Mouse (Mus musculus): Measurements from ENCODE around the gene Pkd2l1. TPM values are rescaled to one million over a fixed set of nuclear protein-coding genes. Genes with fewer than 3 reads are reported as not detected.
"Not testable (repeated sequence)": the region's sequence is repeated elsewhere in the genome, so short reads cannot be mapped to it uniquely, and the experiment has no call there.

The Pkd2l1 gene
- total RNA-seq, 1 experiment from 2014 or later = not detected

DNA sequence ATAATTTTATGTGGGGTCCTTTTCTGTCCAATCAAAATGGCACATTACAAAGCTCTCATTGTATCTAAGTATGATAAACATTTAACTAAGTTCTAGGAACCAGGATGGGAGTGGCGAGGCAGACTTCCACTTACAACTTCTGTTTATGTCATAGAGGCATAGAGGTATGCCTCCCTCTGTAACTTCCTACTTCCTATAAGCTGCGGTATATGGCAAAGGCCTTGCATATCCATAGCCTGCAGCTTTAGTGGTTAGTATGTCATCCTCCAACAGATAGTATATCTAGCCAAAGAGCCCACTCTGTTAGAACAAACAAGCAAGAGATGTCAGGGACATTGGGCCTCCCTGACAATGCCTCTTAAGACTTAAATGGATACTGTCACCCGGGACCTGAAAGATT, 15.5 kb downstream of the Pkd2l1 start:
- 0 out of 2 replicates have a peak, but pooled peaks have one; percentile 40 for ATAC-seq (replicated peaks; ENCODE audit: insufficient number of reproducible peaks, low FRiP score, low TSS enrichment, poor library complexity, severe bottlenecking)

DNA sequence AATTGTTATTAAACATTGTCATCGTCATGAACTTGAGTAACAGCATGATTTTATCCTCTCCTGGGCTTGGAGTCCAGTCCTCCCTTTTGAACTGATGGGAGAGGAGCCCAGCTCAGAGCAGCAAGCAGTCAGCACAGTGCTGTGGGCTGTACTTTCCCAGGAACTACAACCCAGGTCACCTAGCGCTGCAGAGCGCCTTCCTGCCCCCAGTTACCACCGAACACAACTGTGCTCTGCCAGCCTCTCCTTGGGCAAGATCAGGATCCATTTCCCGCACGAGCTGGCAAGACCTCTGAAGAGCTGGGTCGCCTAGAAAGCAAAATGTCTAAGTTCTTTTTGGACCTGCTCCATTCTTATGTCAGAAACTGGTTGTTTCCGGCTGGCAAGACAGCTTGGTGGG, 17.4 kb downstream of the Pkd2l1 start:
- no peak for ATAC-seq (replicated peaks; ENCODE audit: insufficient number of reproducible peaks, low FRiP score, low TSS enrichment, poor library complexity, severe bottlenecking)

DNA sequence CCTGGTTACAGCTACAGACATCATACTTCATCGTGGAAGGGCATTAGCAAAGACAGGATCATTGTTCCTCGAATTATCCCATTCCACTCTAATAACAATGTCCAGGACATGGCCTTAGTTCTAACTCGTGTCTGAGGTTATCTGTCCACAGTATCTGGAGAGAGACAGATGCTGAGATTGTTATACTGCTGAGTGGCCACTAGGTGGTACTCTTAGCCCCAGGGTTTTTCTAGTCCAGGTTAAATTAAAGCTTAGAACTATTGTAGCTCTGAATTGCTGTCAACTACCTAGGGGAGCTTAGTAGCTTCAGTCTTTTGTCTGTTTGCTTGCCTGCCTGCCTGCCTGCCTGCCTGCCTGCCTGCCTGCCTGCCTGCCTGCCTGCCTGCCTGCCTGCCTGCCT, 30.7 kb downstream of the Pkd2l1 start:
- peak; percentile 68; the same call in 1 of the 2 replicates for ATAC-seq (replicated peaks; ENCODE audit: insufficient number of reproducible peaks, low FRiP score, low TSS enrichment, poor library complexity, severe bottlenecking)

DNA sequence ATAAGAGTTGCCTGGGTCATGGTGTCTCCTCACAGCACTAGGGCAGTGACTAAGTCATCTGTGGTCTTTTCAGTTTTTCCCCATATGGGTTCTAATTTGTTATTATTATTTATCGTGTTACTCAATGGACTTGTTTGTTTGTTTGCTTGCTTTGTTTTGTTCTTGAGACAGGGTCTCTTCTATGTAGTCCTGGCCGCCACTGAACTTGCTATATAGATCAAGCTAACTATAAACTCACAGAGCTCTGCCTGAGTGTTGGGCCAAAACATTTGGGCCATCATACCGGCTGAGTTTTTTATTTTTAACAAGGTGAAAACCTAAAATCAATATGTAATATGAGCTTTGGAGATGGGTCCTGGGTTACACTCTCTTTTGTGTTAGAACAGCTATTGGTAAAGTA, 32.9 kb downstream of the Pkd2l1 start:
- no peak for ATAC-seq (replicated peaks; ENCODE audit: insufficient number of reproducible peaks, low FRiP score, low TSS enrichment, poor library complexity, severe bottlenecking)

DNA sequence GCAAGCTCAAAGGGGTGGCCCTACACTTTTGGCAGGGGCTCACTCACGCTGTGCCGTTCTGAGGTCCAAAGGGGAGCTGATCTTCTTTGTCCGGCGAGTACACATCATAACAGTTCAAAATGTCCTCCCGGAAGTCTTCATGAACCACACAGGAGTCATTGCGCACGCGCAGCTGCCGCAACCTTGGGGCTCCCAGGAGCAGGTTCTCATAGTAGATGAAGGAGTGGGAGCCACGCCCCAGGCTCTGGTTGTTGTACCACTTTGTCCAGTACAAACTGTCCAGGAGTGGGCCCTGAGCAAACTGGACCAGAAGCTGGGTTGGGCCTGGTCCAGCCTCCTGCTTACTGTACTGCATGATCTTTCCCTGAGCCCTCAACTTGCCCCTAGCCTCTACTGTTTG, 35.2 kb downstream of the Pkd2l1 start:
- no peak for ATAC-seq (replicated peaks; ENCODE audit: insufficient number of reproducible peaks, low FRiP score, low TSS enrichment, poor library complexity, severe bottlenecking)

DNA sequence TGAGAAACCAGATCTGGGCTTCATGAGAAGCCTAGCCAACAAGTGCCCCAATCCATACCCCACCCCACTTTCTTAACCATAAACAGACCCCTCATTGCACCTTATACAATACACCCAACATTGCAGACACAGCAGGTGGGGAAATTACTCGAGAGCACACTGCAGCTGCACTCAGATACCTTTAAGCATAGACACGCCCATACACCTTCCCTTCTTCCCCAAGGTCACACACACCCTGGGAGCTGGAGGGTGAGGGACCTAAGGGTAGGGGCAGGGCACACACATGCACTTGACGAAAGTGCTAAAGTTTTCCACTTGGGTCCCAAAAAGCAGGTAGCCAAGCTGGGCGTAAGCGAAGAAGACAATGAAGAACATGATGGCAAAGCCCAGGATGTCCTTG, 38.5 kb downstream of the Pkd2l1 start:
- ATAC-seq (replicated peaks; ENCODE audit: insufficient number of reproducible peaks, low FRiP score, low TSS enrichment, poor library complexity, severe bottlenecking) = no peak

DNA sequence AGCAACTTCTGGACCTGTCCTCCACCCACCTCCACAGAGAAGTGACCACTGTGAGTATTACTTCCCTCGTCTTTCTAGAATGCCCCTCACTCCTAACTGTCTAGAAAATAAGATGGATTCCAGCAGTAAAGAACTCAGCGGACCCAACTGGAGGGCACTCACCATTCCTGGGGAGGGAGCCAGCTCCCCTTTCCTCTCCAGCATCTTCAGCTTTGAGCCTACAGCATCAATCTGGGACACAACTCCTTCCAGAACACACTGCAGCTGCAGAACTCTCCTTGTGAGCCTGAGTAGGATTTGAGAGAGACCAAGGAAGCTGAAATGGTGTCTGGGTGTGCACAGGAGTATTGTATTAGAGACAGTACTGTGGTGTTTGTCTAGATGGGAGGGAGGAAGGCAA, 43.3 kb downstream of the Pkd2l1 start:
- ATAC-seq (replicated peaks; ENCODE audit: insufficient number of reproducible peaks, low FRiP score, low TSS enrichment, poor library complexity, severe bottlenecking) = no peak

DNA sequence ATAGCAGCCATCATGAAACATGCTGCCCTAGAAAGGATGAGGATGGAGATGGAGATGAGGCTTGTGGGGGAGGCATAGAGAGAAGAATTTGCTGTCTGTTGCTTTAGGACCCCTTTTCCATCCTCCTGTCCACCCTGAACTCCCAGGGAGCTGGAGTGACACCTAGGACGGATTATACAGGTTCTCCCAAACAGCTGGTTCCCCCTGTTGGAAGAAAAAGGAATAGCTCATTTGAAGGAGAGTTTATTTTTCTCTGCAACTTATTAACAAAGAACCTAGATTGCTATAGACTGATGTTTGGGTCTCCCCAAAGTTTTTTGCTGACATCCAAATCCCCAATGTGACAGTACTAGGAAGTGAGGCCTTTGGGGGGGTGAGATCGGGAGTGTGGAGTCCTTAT, 43.9 kb downstream of the Pkd2l1 start:
- ATAC-seq (replicated peaks; ENCODE audit: insufficient number of reproducible peaks, low FRiP score, low TSS enrichment, poor library complexity, severe bottlenecking) = no peak

DNA sequence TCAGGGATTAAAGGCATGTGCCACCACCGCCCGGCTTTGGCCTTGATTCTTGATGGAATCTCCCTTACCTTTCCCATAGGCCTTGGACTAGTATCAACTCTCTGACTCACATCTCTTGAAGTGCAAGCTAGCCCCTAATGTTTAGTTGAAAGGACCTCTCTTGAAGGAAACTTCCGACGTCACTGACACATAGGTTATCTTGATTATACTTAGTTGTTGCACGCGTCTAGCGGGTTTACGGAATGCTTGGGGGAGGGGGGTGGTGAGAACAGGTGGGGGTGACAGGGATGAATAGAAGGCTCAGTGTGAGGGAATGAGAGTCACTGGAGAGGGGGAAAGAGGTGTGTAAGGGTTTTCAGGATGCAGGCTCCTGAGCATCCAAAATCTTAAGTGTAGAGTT, 45.3 kb downstream of the Pkd2l1 start:
- no peak for ATAC-seq (replicated peaks; ENCODE audit: insufficient number of reproducible peaks, low FRiP score, low TSS enrichment, poor library complexity, severe bottlenecking)

DNA sequence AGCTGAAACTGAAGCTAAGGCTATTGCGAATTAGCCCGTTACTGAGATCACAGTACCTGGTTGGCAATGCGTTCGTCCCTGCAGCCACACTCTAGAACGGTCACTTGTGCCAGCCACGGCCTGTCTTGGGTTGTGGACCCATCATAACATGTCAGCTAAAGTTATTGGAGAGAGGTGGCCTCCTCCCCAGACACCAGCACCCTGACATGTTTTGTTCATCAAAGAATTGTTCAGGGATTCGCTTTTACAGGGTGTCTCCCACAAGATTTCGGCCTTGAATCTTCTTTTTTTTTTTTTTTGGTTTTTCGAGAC, 45.7 kb downstream of the Pkd2l1 start:
- 0 out of 2 replicates have a peak, but pooled peaks have one; percentile 3 for ATAC-seq (replicated peaks; ENCODE audit: insufficient number of reproducible peaks, low FRiP score, low TSS enrichment, poor library complexity, severe bottlenecking)

DNA sequence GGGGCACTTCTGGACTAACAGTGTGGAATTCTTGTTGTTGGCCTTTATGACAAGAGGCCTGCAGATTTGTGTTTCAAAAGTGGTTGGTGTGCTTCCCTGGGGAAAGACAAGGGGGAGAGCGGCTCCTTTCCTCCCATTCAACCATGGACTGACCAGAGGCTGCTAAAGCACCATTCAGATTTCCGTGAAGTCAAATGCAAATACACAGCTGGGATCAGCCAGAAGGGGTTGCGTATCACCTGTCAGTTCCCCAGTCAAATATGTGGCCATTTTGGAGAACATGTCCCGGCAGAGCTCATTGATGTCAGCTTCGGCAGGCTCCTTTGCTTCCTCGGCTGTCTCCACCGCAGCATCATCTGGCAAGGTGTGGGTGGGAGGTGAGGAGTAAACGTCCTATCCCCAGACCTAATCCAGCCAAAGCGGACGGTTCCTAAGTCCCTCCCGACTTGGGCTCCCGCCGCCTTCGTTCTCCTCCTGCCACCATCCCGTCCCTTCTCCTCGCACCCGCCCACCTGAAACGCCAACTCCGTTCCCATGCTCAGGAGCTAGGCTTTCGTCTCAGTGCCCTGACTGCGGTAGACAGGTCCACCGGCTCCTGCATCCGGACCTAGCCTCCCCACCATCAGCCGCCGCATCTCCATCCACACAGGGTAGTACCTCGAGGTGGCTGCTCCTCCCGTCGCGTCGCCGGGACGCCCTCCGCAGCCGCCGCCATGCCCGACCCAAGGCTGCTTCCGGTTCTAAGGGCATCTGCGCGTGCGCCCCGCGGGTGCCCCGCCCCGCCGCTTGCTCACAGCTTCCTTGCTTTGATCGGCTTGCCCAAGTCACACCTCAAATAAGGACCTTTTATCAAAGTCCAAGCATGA, 46.3 kb downstream of the Pkd2l1 start, which contains the start of gene Bloc1s2:
TSS of gene Bloc1s2 (minus strand) at position 745 of the 866 bp plus-strand sequence.
- peak; percentile 54 for ATAC-seq (replicated peaks; ENCODE audit: insufficient number of reproducible peaks, low FRiP score, low TSS enrichment, poor library complexity, severe bottlenecking)

DNA sequence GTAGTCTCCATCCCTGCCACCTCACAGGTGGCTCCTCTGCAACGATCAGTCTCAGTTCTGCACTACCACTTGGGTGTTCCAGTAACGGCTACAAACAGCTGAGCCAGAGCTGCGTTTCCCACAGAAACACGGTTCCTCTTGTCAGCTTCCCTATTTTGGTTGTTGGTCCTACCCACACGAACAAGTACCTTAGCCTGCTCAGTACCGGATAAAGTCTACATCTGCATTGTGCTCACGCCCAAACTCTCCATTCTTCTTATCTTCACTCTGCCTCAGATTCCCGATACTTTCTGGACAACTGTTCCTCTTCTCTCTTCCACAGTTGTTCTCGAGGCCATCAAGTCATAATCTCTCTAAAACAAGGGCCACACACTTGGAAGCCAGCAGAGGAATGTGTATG, 47.9 kb downstream of the Pkd2l1 start:
- peak; percentile 66 for ATAC-seq (replicated peaks; ENCODE audit: insufficient number of reproducible peaks, low FRiP score, low TSS enrichment, poor library complexity, severe bottlenecking)

DNA sequence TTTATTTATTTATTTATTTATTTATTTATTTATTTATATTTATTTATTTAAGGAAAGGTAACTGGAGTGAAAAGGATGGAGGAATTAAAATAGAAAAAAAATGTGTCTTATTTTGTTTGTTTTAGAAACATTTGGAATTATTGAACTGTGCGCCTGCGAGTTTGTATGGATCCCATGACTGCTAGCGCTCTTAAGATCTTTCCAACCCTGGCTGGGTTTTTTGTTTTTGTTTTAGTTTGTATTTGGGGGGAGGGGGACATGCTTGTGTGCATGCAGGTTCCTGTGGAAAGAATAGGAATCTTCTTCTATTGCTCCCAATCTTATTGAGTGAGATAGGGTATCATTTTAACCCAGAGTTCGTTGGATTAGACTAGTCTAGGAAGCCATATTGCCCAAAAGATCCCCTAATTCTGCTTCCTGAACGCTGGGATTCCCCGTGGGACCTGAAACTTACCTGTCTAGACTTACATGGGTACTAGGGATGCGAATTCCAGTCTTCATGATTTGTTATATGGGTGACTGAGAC, 56.2 kb downstream of the Pkd2l1 start:
- no peak for ATAC-seq (replicated peaks; ENCODE audit: insufficient number of reproducible peaks, low FRiP score, low TSS enrichment, poor library complexity, severe bottlenecking)

DNA sequence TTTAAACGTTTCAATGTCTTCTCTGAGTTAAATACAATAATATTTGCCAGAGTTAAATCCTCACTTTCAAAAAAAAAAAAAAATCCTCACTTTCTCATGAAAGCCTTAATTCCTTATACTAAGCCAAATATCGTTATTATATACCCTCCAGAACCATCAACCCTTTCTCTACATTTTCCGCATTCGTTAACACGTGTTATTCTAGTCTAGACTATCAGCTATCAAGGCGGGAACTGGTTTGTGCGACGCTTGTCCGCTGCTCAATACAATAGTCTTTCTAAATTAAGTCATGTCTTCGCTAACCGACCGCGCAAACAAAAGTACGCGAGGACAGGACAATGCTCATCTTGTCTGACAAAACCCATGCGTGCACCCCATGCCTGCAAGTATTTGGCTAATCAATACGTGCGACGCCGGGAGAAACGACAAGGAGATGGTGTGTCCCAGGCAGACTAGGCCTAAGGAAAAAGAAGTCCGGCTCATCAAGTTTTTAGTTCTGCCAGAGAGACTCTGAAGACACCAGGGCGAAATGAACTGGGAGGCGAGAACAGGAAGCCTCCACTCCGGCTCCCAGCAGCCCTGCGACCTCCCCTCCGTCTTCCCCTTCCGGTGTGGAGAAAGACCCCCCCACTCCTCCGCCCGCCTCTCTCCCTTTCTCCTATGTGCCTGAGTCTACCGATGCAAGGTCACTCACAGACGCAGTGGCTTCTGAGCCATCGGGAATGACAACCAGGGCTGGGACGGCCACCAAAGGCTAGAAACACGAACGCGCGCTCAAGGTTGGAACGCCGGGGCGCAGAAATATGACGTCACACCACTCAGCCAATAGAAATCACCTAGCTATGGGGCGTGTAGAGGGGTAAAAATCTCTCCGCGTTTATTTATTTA, 56.9 kb downstream of the Pkd2l1 start, which contains the start of gene Cwf19l1:
TSS of gene Cwf19l1 (minus strand) at position 805 of the 888 bp plus-strand sequence.
- ATAC-seq (replicated peaks; ENCODE audit: insufficient number of reproducible peaks, low FRiP score, low TSS enrichment, poor library complexity, severe bottlenecking) = peak; percentile 82

DNA sequence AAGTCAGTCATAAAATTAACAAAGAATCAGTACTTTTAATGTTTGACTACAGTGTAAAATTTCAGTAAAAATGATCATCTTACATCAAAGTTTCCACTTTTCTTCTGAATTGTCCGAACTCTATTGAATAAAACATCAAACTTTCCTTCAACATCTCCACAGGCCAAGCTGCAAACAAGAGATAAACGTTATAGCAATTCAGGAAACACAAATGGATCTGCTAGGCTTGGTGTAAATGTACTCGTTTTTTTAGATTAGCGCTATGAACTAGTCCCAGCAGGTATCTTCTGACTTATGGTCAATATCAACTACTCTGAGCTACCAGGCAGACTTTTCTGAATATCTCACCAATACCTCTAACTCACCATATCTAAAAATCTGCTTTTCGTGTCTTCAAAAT, 59.3 kb downstream of the Pkd2l1 start:
- ATAC-seq (replicated peaks; ENCODE audit: insufficient number of reproducible peaks, low FRiP score, low TSS enrichment, poor library complexity, severe bottlenecking) = no peak

DNA sequence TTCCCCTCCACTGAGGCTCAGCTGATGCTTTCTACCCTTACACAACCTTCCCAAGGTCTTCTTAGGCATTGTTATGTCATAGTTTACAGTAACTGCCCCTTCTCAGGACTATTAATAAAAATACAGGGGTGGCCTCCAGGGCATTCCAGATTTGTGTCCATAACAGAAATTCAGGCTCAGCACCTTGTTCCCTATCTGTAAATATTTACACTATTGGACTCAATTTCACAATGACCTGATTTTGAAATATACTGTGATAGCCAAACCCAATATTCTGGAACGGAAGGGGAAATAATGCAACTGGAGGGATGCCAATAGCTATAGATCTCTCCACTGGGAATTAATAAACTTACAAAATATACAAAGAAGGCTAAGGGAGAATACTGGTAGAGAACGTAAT, 63.7 kb downstream of the Pkd2l1 start:
- no peak for ATAC-seq (replicated peaks; ENCODE audit: insufficient number of reproducible peaks, low FRiP score, low TSS enrichment, poor library complexity, severe bottlenecking)

DNA sequence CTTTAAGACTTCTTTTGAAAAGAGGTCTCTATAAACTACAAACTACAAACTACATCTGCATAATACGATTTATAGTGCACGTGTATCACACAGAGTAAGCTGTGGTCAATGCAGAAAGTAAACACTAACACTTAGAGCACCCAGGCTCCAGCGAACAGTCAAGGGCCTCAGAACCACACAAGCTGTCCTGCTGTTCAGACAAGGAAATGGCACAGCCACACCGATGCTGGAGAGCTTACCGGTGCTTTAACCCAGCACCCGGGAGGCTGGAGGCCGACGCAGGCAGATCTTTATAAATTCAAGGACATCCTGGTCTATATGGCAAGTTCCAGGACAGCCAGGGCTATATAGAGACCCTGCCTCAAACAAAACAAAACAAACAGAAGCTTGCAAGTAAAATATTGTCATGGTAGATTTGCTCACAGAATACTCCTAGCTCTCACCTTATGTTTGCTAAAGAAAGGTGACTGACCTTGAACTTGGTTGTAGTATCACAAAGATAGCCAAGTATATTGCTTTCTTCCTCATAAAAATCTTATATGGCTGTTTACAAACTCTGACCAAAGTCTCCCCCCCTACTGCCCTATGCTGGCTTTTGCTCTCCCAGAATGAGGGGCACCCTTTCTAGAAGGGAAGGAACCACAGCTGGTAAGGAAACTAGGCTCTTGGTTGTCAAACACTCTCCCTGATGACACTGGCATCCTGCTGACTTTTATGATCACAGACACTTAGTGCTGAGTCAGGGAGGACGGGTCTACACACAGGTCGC, 64.3 kb downstream of the Pkd2l1 start:
- no peak for ATAC-seq (replicated peaks; ENCODE audit: insufficient number of reproducible peaks, low FRiP score, low TSS enrichment, poor library complexity, severe bottlenecking)

DNA sequence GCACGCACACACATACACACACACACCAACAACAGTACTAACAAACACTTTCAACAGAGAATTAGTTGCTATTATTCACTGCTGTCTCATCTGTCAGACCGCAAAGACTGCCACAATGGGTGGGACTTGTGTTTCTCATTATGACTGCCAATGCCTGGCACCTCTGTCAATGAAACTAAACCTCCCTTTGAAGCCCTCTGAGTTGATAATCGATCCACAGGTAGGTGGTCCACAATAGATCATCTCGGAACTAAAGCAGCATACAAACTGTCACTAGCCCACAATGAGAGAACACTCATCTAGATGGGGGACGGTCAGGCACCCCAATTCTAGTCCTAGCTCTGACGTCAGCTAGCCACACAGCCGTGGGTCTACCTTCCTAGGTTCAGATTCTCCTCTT, 71.1 kb downstream of the Pkd2l1 start:
- no peak for ATAC-seq (replicated peaks; ENCODE audit: insufficient number of reproducible peaks, low FRiP score, low TSS enrichment, poor library complexity, severe bottlenecking)

DNA sequence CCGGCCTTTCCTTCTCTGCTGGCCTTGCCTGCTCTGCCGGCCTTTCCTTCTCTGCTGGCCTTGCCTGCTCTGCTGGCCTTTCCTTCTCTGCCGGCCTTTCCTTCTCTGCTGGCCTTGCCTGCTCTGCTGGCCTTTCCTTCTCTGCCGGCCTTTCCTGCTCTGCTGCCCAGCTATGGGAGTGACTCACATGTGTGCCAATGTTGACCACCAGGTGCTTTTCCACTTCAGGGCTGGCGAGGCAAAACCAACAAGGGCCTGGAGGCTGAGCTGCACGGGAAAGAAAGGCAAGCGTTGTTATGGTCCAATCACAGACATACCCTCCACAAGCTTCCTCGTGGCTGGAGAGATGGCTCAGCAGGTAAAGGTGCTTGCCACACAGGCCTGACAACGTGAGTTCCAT, 71.6 kb downstream of the Pkd2l1 start:
- not testable (repeated sequence) for ATAC-seq (replicated peaks; ENCODE audit: insufficient number of reproducible peaks, low FRiP score, low TSS enrichment, poor library complexity, severe bottlenecking)
